Mouse (Mus musculus): Measurements from ENCODE around the gene Ces1b. TPM values are rescaled to one million over a fixed set of nuclear protein-coding genes. Genes with fewer than 3 reads are reported as not detected.

Gene Ces1b
- polyA plus RNA-seq, 1 experiment from 2014 or later: not detected

Other genes starting within 250 kb of the Ces1b start
- 9.9 and 11.4 TPM in 2 replicates for gene Lpcat2, start 224.7 kb downstream of the Ces1b start, polyA plus RNA-seq (2015; fragmentation: Nextera tagmentation; extraction: Ambion mirVana)
- 0.30 and 0.43 TPM in 2 replicates for gene Capns2, start 178.6 kb downstream of the Ces1b start, polyA plus RNA-seq (2015; fragmentation: Nextera tagmentation; extraction: Ambion mirVana)
- gene Slc6a2, start 119.9 kb downstream of the Ces1b start, polyA plus RNA-seq (2015; fragmentation: Nextera tagmentation; extraction: Ambion mirVana): 4.5 and 6.8 TPM in 2 replicates
- not detected in 2 replicates for gene Ces1a, start 31.8 kb downstream of the Ces1b start, polyA plus RNA-seq (2015; fragmentation: Nextera tagmentation; extraction: Ambion mirVana)
- gene Ces1c, start 51.3 kb upstream of the Ces1b start, polyA plus RNA-seq (2015; fragmentation: Nextera tagmentation; extraction: Ambion mirVana): not detected in 2 replicates
- 0.10 and 0.17 TPM in 2 replicates for gene Ces1d, start 117.8 kb upstream of the Ces1b start, polyA plus RNA-seq (2015; fragmentation: Nextera tagmentation; extraction: Ambion mirVana)
- gene Ces1e, start 149.6 kb upstream of the Ces1b start, polyA plus RNA-seq (2015; fragmentation: Nextera tagmentation; extraction: Ambion mirVana): not detected in 2 replicates
- gene Ces1f, start 199.7 kb upstream of the Ces1b start, polyA plus RNA-seq (2015; fragmentation: Nextera tagmentation; extraction: Ambion mirVana): not detected in 2 replicates

All from hindbrain, embryonic 15.5 days (tissue).